Mouse (Mus musculus) hematopoietic stem cell, adult 5-6 weeks (primary cell): ENCODE measurements at regions not wholly inside any gene's neighbourhood (a gene's known extent, or its start where the extent isn't known, plus 50 kb on each side); places are given as distances from the start of the nearest gene placed in this dataset.

Source experiments
- ATAC-seq, 2 experiments: fragments of 125-278 bp in 1 of 2; replicated peaks in 1 of 2; 2 replicates each; pipeline ENCODE4 v1.8.0; 2016 to 2017; ENCODE audit warnings: inconsistent platforms in 2 of 2, mild to moderate bottlenecking in 2 of 2, moderate number of reproducible peaks in 2 of 2, low read depth in 1 of 2, moderate TSS enrichment in 1 of 2; ENCODE audit not compliant: low FRiP score in 2 of 2, poor library complexity in 2 of 2, severe bottlenecking in 2 of 2, insufficient read depth in 1 of 2, low TSS enrichment in 1 of 2

DNA sequence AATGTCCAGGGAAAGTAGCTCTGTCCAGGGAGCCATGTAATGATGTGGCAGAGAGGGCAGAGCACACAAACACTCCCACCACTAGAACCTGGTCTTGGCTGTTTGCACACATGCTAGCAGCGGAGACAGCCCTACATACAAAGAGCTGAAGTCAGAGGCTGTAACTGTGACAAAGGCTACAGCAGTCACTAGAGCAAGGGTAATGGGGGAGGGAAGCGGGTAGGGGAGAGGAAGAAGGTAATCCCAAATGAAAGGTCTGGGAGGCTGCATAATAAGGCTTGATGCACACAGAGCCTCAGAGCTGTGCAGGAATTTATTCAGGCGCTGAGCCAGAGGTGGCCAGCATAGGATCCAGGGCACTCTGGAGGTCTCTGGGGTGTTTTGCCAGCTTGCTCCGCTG lies 269.3 kb upstream of the 4930535I16Rik start:
- ATAC-seq: no peak

DNA sequence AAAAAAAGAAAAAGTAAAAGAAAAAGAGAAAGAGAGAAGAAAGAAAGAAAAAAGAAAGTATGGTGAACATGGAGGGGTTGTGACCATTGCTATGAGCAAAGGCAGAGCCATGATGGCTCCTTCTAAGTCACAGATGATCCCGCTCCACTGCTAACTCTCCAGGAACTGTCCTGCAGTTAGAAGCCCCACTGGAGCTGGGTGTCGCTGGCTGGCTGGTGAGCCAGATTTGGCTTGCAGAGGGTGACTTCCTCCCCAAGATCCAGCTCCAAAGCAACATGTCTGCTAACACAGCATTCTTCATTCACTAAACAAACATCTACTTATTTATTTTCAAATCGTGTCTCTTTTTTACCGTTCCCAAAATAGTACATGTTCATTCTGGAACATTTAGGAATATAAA lies 263.5 kb upstream of the 4930535I16Rik start:
- ATAC-seq: no peak

- ATAC-seq: no peak
These were observed 260.7 kb upstream of the 4930535I16Rik start for GRCm38 (mm10) chr4:124178401-124179018.

- ATAC-seq: no peak
These were observed 257.7 kb upstream of the 4930535I16Rik start for GRCm38 (mm10) chr4:124175531-124175930.

GRCm38 (mm10) chr4:124154627-124155026 lies 236.8 kb upstream of the 4930535I16Rik start:
- ATAC-seq: no peak

- no peak for ATAC-seq
These were observed 232.1 kb upstream of the 4930535I16Rik start for GRCm38 (mm10) chr4:124149771-124150451.

- ATAC-seq: no peak
These were observed 231.2 kb upstream of the 4930535I16Rik start for GRCm38 (mm10) chr4:124149037-124149436.

DNA sequence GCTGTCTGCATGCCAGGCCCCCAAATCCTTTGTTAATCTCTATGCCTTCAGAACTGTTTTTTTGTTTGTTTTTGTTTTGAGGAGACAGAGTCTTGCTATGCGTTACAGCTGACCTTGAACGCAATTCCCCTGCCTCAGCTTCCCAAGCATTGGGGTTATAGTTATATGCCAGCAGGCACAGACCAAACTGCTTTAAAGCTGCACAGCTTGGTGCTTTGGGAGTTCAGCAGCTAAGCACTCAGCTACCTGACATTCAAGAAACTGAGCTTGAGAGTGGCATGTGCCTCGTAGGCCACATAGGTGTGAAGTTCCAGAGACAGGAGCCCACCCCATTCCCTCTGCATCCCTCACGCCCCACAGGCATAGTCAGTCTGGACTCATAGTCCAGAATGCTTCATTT lies 229.5 kb upstream of the 4930535I16Rik start:
- ATAC-seq: no peak

DNA sequence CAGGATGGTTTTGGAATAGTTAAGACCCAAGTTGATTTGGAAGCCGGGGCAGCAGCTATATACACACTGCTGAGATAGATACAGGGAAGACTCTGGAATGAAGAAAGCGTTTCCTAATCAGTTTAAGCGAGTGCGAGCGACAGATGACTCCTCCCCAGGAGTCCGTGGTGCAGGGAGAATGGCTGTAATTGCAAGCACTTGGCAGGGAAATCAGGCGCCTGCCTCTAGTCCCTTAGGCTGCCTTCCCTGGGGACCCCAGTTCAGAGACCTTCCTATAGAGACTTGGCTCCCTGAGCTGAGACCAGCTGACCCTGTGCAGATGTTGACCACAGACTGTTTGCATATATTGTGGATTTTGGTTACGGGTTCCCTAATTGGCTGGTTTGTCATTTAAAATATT lies 228.3 kb upstream of the 4930535I16Rik start:
- ATAC-seq: no peak

- ATAC-seq: no peak
These were observed 225.8 kb upstream of the 4930535I16Rik start for GRCm38 (mm10) chr4:124143630-124144029.

- no peak for ATAC-seq
These were observed 225.4 kb upstream of the 4930535I16Rik start for GRCm38 (mm10) chr4:124143226-124143625.

- ATAC-seq: peak; percentile 60 to 65; a peak in 2 of 4 replicates
These were observed 224.3 kb upstream of the 4930535I16Rik start for GRCm38 (mm10) chr4:124142083-124142482.

- no peak for ATAC-seq
These were observed 217.3 kb upstream of the 4930535I16Rik start for GRCm38 (mm10) chr4:124135165-124135470.

DNA sequence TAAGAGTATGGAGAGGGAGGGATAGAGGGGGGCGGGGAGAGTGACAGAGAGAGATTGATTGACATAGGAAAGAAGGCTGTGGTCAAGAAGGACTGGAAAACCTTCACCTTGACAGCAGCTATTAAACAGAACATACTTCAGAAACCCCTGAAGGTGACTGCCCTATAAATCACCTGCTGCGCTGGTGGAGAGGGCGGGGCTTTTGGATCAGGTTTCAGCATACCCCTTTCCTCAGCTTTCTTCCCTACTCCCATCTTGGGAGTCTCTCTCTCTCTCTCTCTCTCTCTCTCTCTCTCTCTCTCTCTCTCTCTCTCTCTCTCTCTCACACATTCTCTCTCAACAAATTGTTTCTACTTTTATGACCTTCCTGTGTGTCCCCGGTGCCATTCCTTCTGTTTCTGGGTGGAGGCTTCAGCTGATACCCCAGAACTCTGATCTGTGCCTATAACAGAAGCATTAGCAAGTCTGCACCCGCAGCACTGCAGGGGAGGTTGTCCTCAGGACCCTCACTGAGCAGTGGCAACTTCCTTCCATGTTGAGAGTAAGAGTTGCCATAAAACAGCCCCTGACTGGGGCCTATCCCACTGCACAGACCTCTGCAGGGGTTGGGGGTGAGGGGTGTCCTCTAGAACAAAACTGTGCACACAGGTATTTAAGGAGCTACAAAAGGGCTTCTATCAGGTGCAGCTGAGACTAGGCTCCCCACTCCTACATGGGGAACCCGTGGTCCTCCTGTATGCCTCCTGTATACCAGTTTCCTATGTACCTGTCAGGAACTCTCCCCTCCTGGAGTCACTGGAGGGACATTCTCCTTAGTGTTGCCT lies 216.7 kb upstream of the 4930535I16Rik start:
- ATAC-seq: no peak

DNA sequence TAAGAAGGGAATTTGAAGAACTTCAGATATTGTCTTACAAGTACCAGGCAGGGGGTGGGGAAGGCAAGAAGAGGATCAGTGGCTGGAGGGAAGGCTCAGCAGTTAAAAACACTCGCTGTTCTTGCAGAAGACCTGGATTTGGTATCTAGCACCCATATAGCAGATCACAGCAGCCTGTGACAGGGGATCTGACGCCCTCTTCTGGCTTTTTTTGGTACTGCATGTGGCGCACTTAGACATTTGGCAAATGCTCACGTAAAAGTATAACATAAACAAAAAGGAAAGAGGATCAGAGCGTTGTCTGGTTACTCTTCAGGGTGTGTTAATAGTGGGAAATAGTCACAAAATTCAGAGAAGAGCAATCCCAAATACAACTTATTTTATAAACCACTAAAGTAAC lies 213.1 kb upstream of the 4930535I16Rik start:
- no peak for ATAC-seq

DNA sequence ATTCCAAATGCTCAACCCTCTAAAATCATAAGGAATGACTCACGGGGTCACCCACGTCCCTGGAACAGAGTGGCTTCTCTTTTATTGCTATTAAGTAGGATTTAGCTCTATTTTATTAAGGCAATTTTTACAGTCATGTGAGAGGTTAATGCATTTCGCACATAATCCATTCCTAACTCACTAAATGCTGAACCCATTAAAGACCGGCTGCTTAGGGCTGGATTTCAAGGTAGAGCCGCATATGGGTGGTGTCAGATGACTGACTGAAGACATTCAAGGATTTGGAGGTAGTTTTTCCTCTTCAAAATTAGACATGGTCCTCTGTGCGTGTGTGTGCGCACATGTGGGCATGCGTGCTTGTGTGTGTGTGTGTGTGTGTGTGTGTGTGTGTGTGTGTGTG lies 208.4 kb upstream of the 4930535I16Rik start:
- ATAC-seq: no peak

DNA sequence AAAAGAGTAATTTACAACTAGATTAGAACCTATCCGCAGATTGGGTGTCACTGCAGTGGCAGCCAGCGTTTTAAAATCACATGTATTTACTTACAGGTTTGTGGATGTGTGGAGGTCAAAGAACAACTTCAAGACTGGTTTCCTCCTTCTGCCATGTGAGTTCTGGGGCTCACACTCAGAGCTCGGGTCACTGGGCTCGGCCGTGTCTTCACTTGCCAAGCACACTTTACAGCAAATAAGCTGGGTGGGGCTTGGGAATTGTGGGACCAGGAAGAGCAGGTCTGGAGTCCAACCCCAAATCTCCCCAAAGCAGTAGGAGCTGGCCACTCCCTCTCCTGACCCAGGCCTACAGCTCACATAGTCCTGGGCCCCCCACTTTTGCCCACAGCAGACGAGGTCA lies 202.5 kb upstream of the 4930535I16Rik start:
- ATAC-seq: no peak

DNA sequence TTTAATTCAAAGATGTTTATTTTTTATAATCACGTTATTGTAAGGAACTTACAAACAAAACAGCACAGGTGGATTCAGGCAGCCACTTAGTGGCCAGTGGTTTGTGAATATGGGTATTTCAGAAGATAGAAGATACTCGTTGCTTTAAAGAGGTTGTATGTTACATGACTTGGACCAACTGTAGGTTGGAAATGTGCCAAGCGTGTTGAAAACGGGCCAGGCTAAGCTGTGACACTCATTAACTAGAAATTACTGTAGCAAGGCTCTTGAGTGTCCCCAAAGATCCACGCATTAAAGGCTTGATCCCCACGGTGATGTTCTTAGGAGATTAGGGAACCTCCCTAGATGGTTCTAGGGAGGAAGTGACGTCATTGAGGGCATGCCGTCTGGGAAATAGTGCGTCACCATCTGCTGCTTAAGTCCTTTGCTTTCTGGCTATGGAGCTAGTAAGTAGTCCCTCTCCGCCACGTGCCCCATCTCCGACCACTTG lies 196.1 kb upstream of the 4930535I16Rik start:
- ATAC-seq: no peak
